Mouse (Mus musculus) limb, embryonic 12.5 days (tissue): ENCODE results near the gene Pdlim7. TPM values are rescaled to one million over a fixed set of nuclear protein-coding genes. Genes with fewer than 3 reads are reported as not detected.

Source experiments
- ATAC-seq: fragments of 200-750 bp; cut with Nextera tagmentation; 2 replicates; pipeline ENCODE4 v1.8.0; 2017; ENCODE audit warnings: low read depth, moderate TSS enrichment; ENCODE audit not compliant: insufficient number of reproducible peaks, insufficient read depth, low FRiP score, low TSS enrichment
- H3K27ac ChIP-seq: fragments of 300-500 bp; sonication (generic); 2 replicates; pipeline ENCODE4 v1.5.1; 2016; ENCODE audit warnings: mild to moderate bottlenecking, moderate library complexity
- H3K27me3 ChIP-seq: fragments of 300-500 bp; sonication (generic); 2 replicates; pipeline ENCODE4 v1.6.1; 2016; ENCODE audit warnings: mild to moderate bottlenecking, moderate library complexity
- H3K36me3 ChIP-seq: fragments of 300-500 bp; sonication (generic); 2 replicates; pipeline ENCODE4 v1.6.1; 2016; ENCODE audit warnings: mild to moderate bottlenecking, moderate library complexity
- H3K4me1 ChIP-seq: fragments of 300-500 bp; sonication (generic); replicated peaks from 2 replicates; pipeline ENCODE4 v1.6.1; 2016
- H3K4me2 ChIP-seq: fragments of 300-500 bp; sonication (generic); 2 replicates; pipeline ENCODE4 v1.6.1; 2016; ENCODE audit warnings: mild to moderate bottlenecking, moderate library complexity
- H3K4me3 ChIP-seq: fragments of 300-500 bp; sonication (generic); replicated peaks from 2 replicates; pipeline ENCODE4 v1.5.1; 2016; ENCODE audit warnings: mild to moderate bottlenecking
- H3K9ac ChIP-seq: fragments of 300-500 bp; sonication (generic); replicated peaks from 2 replicates; pipeline ENCODE4 v1.6.1; 2016; ENCODE audit warnings: mild to moderate bottlenecking, moderate library complexity
- H3K9me3 ChIP-seq: fragments of 300-500 bp; sonication (generic); 2 replicates; pipeline ENCODE4 v1.6.1; 2016; ENCODE audit warnings: mild to moderate bottlenecking, moderate library complexity
- WGBS: fragments of 180-500 bp; shearing (Covaris S2); methylation state at CpG from one replicate; pipeline ENCODE4 v1.1.7; 2016; 5-methylcytosine and 5-hydroxymethylcytosine counted together
- polyA plus RNA-seq: library from polyadenylated mRNA; unstranded; fragments of >200 nt; fragmentation: Nextera tagmentation; extraction: Ambion mirVana; gene quantifications from 2 replicates; pipeline ENCODE4 v1.2.1, GENCODE M21; 2016

Pdlim7 gene
- polyA plus RNA-seq, 1 experiment from 2014 or later = 158 TPM

DNA sequence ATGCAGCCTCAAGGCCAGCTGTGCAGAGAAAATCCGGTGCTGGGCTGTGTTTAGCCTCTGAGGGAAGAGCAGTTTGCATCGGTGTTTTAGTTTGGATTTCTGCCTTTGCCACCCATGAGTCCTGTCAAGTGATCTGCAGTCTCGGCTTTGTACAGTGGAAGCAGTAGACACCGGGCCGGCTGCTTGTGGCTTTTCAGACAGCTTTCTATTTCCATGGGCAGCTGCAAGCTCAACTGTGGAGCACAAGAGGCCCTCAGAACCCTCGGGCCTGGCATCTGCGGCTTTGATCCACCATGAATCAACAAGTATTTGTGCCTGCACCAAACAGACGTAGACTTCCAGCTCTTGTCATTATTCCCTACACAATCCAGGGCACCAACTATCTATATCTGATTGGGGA lies 11.1 kb downstream of the Pdlim7 start:
- Histone ChIP-seq H3K27me3 (no peaks in the 10 kb centered on the region), H3K9me3 (no peaks in the 10 kb centered on the region), H3K9ac (no peak overlapping the region), H3K4me3 (no peak overlapping the region), H3K27ac (no peak overlapping the region), H3K4me2 (no peak overlapping the region), H3K4me1 (no peaks in the 10 kb centered on the region), H3K36me3 (peaks cover 95% of the 10 kb centered on the region)
- 91% methylated on average over 8 of the region's 8 CpGs for WGBS
- ATAC-seq = no peak

DNA sequence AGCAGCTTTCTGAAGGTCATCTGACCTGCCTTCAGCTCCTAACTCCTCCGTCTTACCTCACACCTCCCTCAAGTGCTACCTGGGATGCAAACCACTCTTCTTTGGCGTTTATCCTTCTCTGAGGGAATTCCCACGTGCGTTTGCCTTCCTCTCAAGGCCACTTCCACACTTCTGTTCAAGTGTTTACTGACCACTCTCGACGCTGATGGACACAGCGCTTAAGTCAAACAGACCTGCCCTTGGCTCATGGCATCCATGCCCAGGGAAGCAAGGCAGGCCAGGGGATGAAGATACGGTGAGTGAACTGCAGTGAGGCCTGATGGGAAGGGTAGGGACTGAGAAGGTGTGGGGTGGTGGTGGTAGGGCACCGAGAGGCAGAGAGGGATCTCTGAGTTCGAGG lies 12.9 kb downstream of the Pdlim7 start:
- peaks cover 86% of the 10 kb centered on the region for H3K36me3 ChIP-seq

DNA sequence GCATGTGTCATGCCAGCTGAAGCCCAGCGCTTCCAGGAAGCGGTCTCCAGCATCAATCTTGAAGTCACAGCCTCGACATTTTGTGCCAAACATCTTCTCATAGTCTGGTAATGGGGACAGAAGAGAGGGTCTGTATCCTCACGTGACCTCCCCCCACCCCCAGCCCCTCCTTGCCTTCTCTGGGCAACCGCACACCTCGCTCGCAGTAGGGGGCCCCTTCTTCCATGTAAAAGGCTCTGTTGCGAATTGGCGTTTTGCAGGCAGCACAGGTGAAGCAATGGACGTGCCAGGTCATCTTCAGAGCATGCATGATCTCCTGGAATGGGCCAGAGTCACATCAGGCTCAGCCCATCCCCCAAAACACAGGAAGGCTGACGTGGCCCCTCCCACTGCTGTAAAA lies 14.6 kb downstream of the Pdlim7 start:
- ATAC-seq = no peak
- Histone ChIP-seq H3K4me1 (peaks cover 27% of the 10 kb centered on the region), H3K9me3 (no peaks in the 10 kb centered on the region), H3K27me3 (no peaks in the 10 kb centered on the region; the same call in 1 of the 2 replicates), H3K9ac (no peak overlapping the region), H3K4me3 (no peak overlapping the region), H3K27ac (no peak overlapping the region), H3K36me3 (peaks cover 69% of the 10 kb centered on the region), H3K4me2 (no peak overlapping the region)
- 61% methylated on average over 11 of the region's 11 CpGs for WGBS

More for the DNA sequence above, 12.9 kb downstream of the Pdlim7 start:
- no peak for ATAC-seq
- H3K27me3 ChIP-seq = no peaks in the 10 kb centered on the region
- 77% methylated on average over 10 of the region's 10 CpGs for WGBS
- no peaks in the 10 kb centered on the region for H3K9me3 ChIP-seq
- no peak overlapping the region for H3K9ac ChIP-seq
- H3K27ac ChIP-seq = no peak overlapping the region
- peaks cover 12% of the 10 kb centered on the region for H3K4me1 ChIP-seq
- no peak overlapping the region for H3K4me2 ChIP-seq
- H3K4me3 ChIP-seq = no peak overlapping the region

DNA sequence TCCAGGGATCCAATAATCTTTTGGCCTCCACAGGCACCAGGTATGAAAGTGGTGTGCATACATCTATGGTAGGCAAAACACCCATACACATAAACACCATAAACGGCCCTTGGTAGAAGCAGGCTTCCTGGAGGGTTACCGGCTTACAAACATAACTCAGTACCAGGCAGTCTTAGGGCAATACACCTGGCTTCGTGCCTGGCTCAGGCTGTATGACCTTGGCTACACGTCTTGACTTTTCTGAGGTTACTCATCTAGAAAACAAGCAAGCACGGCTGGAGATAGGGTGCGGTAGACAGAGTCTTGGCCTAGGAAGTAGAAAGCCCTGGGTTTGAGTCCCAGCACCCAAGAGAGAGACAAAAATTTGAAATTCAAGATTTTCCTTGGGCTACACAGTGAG lies 16.8 kb downstream of the Pdlim7 start:
- Histone ChIP-seq H3K4me3 (no peak overlapping the region), H3K36me3 (peaks cover 47% of the 10 kb centered on the region), H3K9ac (no peak overlapping the region), H3K4me1 (peaks cover 27% of the 10 kb centered on the region), H3K27ac (no peak overlapping the region), H3K9me3 (no peaks in the 10 kb centered on the region), H3K4me2 (no peak overlapping the region), H3K27me3 (no peaks in the 10 kb centered on the region; the same call in 1 of the 2 replicates)
- 87% methylated on average over 6 of the region's 6 CpGs for WGBS
- no peak for ATAC-seq

DNA sequence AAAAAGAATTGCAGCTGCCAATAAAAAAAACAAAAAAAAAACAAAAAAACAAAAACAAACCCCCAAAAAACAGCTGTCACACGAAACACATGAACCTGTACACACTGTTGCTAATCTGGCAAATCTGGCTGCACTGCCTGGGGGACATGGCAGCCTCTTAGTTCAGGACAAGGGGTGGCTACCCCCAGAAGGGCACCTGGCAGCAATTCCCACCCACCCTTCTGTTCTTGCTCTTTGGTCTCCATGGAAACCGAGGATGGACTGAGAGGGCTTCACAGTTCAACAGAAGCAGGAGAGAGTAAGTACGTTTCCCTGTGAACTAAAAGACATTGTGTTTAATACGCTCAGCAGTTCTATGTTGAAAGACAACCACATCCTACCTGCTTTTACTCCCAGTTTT lies 17.8 kb downstream of the Pdlim7 start:
- WGBS = 45% methylated on average over 4 of the region's 4 CpGs
- Histone ChIP-seq H3K4me3 (no peak overlapping the region), H3K27ac (no peak overlapping the region), H3K36me3 (peaks cover 38% of the 10 kb centered on the region), H3K4me2 (no peak overlapping the region), H3K9ac (no peak overlapping the region), H3K9me3 (no peaks in the 10 kb centered on the region), H3K4me1 (peaks cover 27% of the 10 kb centered on the region), H3K27me3 (no peaks in the 10 kb centered on the region; the same call in 1 of the 2 replicates)
- no peak for ATAC-seq

DNA sequence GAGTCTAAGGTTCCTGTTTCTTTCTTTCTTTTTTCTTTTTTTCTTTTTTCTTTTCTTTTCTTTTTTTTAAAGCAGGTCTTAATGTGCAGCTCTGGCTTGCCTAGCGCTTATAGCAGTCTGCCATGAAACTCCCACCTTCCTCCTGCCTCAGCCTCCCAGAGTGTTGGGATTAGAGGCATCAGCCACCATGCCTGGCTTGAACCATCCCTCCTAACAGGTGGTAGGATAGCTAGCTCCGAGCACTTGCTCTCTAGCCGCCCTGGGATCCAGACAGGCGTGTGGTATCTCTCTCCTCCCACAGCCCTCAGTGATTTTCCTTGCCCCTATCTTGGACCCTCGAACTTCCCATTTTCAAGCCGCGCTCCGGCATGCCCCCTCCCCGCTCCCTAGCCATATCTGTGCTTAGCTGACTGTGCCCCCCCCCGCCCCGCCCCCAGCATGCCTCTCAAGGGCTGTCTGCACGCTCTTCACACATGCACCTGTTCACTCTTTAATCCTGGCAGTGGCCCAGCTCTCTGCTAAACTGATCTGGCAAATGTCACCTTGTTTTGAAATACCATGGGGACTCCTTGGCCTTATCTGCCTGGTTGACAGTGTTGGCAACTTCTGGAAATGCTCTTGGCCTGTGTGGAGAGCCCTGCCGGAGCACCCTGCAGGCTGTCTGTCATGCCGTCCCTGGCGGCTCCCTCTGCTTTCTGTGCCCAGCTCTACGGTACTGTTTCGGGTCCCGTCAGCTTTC lies 18.4 kb downstream of the Pdlim7 start:
- H3K9me3 ChIP-seq = no peaks in the 10 kb centered on the region
- WGBS = 20% methylated on average over 18 of the region's 18 CpGs
- H3K4me1 ChIP-seq = peaks cover 27% of the 10 kb centered on the region
- H3K9ac ChIP-seq = no peak overlapping the region
- H3K4me2 ChIP-seq = peak overlapping the region; percentile 4; the same call in 1 of the 2 replicates
- peaks cover 32% of the 10 kb centered on the region for H3K36me3 ChIP-seq
- H3K27ac ChIP-seq = no peak overlapping the region
- no peak overlapping the region for H3K4me3 ChIP-seq
- H3K27me3 ChIP-seq = no peaks in the 10 kb centered on the region; the same call in 1 of the 2 replicates
- no peak for ATAC-seq

DNA sequence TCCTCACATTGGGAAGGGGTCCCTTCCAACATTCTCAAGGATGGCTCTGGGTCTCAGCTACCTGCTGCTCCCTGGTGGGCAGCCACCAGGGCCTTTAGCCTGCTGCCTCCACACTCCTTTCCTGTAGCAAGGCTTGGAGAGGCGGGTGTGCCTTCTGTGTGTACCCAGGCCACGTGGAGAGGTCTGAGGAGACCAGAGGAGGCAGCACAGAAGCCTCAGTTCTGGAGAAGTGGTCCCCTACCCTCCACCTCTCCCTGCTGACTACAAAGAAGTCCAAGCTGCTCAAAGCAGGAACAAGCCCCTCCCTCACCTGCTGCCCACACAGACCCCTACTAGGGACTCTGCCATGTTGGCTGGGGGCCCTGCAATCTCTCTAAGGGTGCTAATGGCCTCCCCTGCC lies 19.2 kb downstream of the Pdlim7 start:
- ATAC-seq = no peak
- Histone ChIP-seq H3K27ac (no peak overlapping the region), H3K4me1 (peaks cover 27% of the 10 kb centered on the region), H3K9me3 (no peaks in the 10 kb centered on the region), H3K4me3 (no peak overlapping the region), H3K4me2 (no peak overlapping the region), H3K36me3 (peaks cover 26% of the 10 kb centered on the region), H3K27me3 (no peaks in the 10 kb centered on the region; the same call in 1 of the 2 replicates), H3K9ac (no peak overlapping the region)
- WGBS = 22% methylated on average over 2 of the region's 2 CpGs

DNA sequence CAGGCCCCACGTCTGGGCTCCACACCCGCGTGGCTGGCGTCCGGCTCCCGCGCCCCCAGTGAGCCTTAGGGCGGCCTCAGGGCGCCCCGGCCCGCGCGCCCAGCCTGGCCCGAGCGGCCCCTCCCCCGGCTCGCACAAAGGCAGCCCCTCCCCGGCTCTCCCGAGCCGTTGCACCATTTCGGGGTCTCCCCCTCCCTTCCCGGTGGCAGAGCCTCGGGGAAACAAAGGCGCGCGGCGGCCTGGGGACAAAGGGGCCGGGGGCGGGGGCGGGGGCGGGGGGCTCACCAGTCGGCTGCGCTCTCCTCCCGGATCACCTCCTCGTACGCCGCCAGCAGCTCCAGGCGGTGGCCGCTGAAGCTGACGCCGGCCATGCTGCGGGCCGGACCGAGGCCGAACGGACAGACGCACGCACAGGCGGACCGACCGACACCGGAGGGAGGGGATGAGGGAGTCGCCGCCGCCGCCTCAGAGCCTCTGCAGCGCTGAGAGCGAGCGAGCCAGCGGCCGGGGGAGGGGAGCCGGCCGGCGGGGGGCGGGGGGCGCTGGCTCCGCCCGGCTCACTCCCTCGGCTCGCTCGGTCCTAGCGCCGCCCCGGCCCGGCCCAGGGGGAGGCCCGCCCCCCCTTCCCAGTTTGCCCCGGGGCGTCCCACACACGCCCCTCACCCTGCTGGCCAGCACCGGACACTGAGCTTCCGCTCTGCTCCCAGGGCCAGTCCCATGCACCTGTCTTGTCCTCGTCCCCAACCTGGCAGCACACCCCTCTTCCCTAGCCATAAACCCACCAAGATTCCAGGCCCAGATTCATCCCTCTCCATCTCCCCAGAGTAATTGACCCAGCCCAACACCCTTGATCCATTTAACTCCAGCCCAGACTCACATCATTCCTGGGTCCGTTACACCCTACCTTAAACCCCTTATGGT lies 25.6 kb downstream of the Pdlim7 start, which contains the start of gene Dbn1:
Gene Dbn1, minus strand, starts transcription at position 534 of the 921 bp plus-strand sequence.
- Histone ChIP-seq H3K9me3 (no peaks in the 10 kb centered on the region), H3K9ac (peak within 1 kb of the TSS; percentile 100), H3K4me2 (peak within 1 kb of the TSS; percentile 80), H3K4me3 (peak within 1 kb of the TSS; percentile 99), H3K27me3 (no peaks in the 10 kb centered on the region), H3K36me3 (peaks cover 24% of the 10 kb centered on the region), H3K27ac (peak within 1 kb of the TSS; percentile 97), H3K4me1 (peaks cover 45% of the 10 kb centered on the region)
- WGBS = under 1% methylated on average over 65 of the region's 83 CpGs
- peak; percentile 81 for ATAC-seq

DNA sequence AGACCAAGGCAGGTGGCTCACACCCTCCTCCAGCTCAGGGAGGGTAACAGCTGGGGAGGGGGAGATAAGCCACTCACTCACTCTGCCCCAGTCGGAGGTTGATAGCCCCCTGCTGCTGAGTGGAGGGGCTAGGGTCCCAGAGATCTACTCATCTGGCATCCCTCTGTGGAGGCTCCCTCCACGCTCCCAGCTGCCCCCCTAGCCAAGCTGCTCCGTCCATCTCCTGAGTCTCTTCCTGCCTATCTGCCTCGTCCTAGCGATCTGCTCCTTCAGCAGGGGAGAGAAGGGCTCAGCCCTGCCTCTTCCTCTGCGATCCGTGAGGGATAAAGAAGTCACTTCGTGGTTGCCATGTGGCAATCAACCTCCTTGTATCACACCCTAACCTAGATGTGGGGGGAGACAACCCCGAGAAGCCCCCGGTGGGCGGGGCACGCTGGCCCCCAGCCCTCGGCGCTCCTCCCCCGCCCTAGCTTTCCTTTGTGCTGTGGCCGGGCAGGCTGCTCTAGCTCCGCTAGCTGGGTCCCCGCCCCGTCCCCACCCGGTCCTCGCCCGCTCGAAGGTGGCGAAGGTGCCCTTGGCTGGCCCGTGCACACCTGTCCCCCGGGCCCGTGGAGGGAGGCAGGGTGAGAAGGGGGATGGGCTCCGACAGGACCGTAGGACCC lies 26.4 kb downstream of the Pdlim7 start:
- Histone ChIP-seq H3K4me2 (peak overlapping the region; percentile 80), H3K4me1 (peaks cover 45% of the 10 kb centered on the region), H3K27me3 (no peaks in the 10 kb centered on the region), H3K36me3 (peaks cover 32% of the 10 kb centered on the region), H3K9ac (peak overlapping the region; percentile 100), H3K4me3 (peak overlapping the region; percentile 99), H3K9me3 (no peaks in the 10 kb centered on the region), H3K27ac (peak overlapping the region; percentile 97)
- WGBS = under 1% methylated on average over 29 of the region's 29 CpGs
- ATAC-seq = peak; percentile 28; the same call in 1 of the 2 replicates

DNA sequence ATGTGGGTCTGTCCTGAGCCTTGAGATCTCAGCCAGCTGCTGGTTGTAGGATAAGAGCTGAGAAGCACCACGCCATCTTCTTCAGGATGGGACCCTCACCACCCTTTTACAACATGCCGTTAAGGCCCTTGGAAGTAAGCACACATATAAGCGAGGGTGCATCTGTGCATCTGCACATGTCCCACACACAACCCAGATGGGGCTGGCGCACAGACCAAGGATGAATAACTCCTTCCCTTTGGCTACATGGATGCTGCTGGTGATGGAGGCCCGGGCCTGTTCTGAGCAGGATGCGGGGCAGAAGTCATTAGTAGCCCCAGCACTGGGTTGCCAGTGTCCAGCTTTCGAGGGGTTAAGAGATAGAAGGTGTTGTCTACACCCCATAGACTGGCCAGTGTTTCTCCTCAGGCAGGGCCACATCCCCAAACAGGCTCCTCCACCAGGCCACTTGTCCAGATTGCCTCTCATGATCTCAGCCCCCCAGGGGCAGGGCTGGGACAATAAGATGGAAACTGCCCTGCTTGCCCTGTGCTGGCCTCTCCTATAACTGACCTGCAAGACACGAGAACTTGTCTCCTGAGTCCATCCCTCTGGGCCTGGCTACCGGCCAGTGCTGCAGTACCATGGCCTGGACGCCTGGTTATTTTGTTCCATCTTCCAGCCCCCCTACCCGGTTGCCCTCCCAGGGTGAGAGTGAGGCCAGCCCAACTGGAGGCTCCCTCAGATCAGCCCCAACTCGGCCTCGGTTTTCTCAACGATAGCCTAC lies 27.3 kb downstream of the Pdlim7 start:
- Histone ChIP-seq H3K4me3 (peak overlapping the region; percentile 99), H3K9me3 (no peaks in the 10 kb centered on the region), H3K36me3 (peaks cover 41% of the 10 kb centered on the region), H3K27me3 (no peaks in the 10 kb centered on the region), H3K4me2 (peak overlapping the region; percentile 80), H3K9ac (peak overlapping the region; percentile 100), H3K27ac (peak overlapping the region; percentile 97; the same call in 1 of the 2 replicates), H3K4me1 (peaks cover 45% of the 10 kb centered on the region)
- no peak for ATAC-seq
- 36% methylated on average over 14 of the region's 14 CpGs for WGBS
